Mouse (Mus musculus) limb, embryonic 15.5 days (tissue): ENCODE results near the gene Pcare. TPM values are rescaled to one million over a fixed set of nuclear protein-coding genes. Genes with fewer than 3 reads are reported as not detected.
A peak's percentile ranks its signal among the peaks of the same experiment; 100 is the strongest.

Experiments
- ATAC-seq: fragments of 200-750 bp; cut with Nextera tagmentation; 2 replicates; pipeline ENCODE4 v1.8.0; 2017; ENCODE audit warnings: low read depth, moderate TSS enrichment; ENCODE audit not compliant: insufficient number of reproducible peaks, low FRiP score, low TSS enrichment
- H3K27ac ChIP-seq: fragments of 300-500 bp; sonication (generic); 2 replicates; pipeline ENCODE4 v1.5.1; 2015; ENCODE audit warnings: moderate library complexity, mild to moderate bottlenecking, inconsistent platforms
- H3K27me3 ChIP-seq: fragments of 300-500 bp; sonication (generic); 2 replicates; pipeline ENCODE4 v1.6.1; 2015; ENCODE audit warnings: inconsistent platforms
- H3K36me3 ChIP-seq: fragments of 300-500 bp; sonication (generic); 2 replicates; pipeline ENCODE4 v1.6.1; 2015; ENCODE audit warnings: inconsistent platforms
- H3K4me1 ChIP-seq: fragments of 300-500 bp; sonication (generic); 2 replicates; pipeline ENCODE4 v1.6.1; 2015; ENCODE audit warnings: inconsistent platforms
- H3K4me2 ChIP-seq: fragments of 300-500 bp; sonication (generic); 2 replicates; pipeline ENCODE4 v1.6.1; 2015; ENCODE audit warnings: mild to moderate bottlenecking, inconsistent platforms
- H3K4me3 ChIP-seq: fragments of 300-500 bp; sonication (generic); 2 replicates; pipeline ENCODE4 v1.5.1; 2015; ENCODE audit warnings: mild to moderate bottlenecking, inconsistent platforms
- H3K9ac ChIP-seq: fragments of 300-500 bp; sonication (generic); 2 replicates; pipeline ENCODE4 v1.6.1; 2015; ENCODE audit warnings: inconsistent platforms
- H3K9me3 ChIP-seq: fragments of 300-500 bp; sonication (generic); 2 replicates; pipeline ENCODE4 v1.6.1; 2016; ENCODE audit warnings: inconsistent platforms
- WGBS: fragments of 180-500 bp; shearing (Covaris S2); methylation state at CpG from one replicate; pipeline ENCODE4 v1.1.7; 2015; 5-methylcytosine and 5-hydroxymethylcytosine counted together
- polyA plus RNA-seq: library from polyadenylated mRNA; unstranded; fragments of >200 nt; fragmentation: Nextera tagmentation; extraction: Ambion mirVana; gene quantifications from 2 replicates; pipeline ENCODE4 v1.2.1, GENCODE M21; 2015

Gene Pcare
- polyA plus RNA-seq, 1 experiment from 2014 or later = not detected

GRCm38 (mm10) chr17:71720434-71720833 is 32.3 kb downstream of the Pcare start:
- H3K27ac ChIP-seq = no peak overlapping the region
- no peaks in the 10 kb centered on the region for H3K4me1 ChIP-seq
- no peaks in the 10 kb centered on the region for H3K36me3 ChIP-seq
- no peaks in the 10 kb centered on the region for H3K9me3 ChIP-seq
- H3K4me2 ChIP-seq = no peak overlapping the region
- no peak for ATAC-seq
- no peaks in the 10 kb centered on the region for H3K27me3 ChIP-seq
- H3K9ac ChIP-seq = no peak overlapping the region
- H3K4me3 ChIP-seq = no peak overlapping the region

- no peak overlapping the region for H3K9ac ChIP-seq
- no peak overlapping the region for H3K4me2 ChIP-seq
- no peaks in the 10 kb centered on the region for H3K27me3 ChIP-seq
- ATAC-seq = no peak
- H3K36me3 ChIP-seq = no peaks in the 10 kb centered on the region
- WGBS = 87% methylated on average over 8 of the region's 8 CpGs
- H3K4me1 ChIP-seq = no peaks in the 10 kb centered on the region
- H3K4me3 ChIP-seq = no peak overlapping the region
- no peaks in the 10 kb centered on the region for H3K9me3 ChIP-seq
- no peak overlapping the region for H3K27ac ChIP-seq
Observed at GRCm38 (mm10) chr17:71717881-71718625, 34.6 kb downstream of the Pcare start.

- no peaks in the 10 kb centered on the region for H3K36me3 ChIP-seq
- H3K4me1 ChIP-seq = no peaks in the 10 kb centered on the region
- no peak overlapping the region for H3K4me3 ChIP-seq
- H3K9ac ChIP-seq = no peak overlapping the region
- no peak for ATAC-seq
- H3K27ac ChIP-seq = no peak overlapping the region
- no peaks in the 10 kb centered on the region for H3K9me3 ChIP-seq
- 76% methylated on average over 3 of the region's 3 CpGs for WGBS
- no peak overlapping the region for H3K4me2 ChIP-seq
- no peaks in the 10 kb centered on the region for H3K27me3 ChIP-seq
Observed at GRCm38 (mm10) chr17:71715034-71715433, 37.7 kb downstream of the Pcare start.

- H3K4me1 ChIP-seq = no peaks in the 10 kb centered on the region
- H3K9ac ChIP-seq = no peak overlapping the region
- H3K36me3 ChIP-seq = no peaks in the 10 kb centered on the region
- H3K4me2 ChIP-seq = no peak overlapping the region
- H3K9me3 ChIP-seq = no peaks in the 10 kb centered on the region
- no peak for ATAC-seq
- no peaks in the 10 kb centered on the region for H3K27me3 ChIP-seq
- 69% methylated on average over 6 of the region's 6 CpGs for WGBS
- H3K4me3 ChIP-seq = no peak overlapping the region
- no peak overlapping the region for H3K27ac ChIP-seq
Observed at GRCm38 (mm10) chr17:71712279-71712678, 40.4 kb downstream of the Pcare start.

- 52% methylated on average over 4 of the region's 4 CpGs for WGBS
- Histone ChIP-seq H3K4me2 (no peak overlapping the region), H3K4me3 (no peak overlapping the region), H3K27me3 (no peaks in the 10 kb centered on the region), H3K27ac (no peak overlapping the region), H3K36me3 (no peaks in the 10 kb centered on the region), H3K9ac (no peak overlapping the region), H3K9me3 (no peaks in the 10 kb centered on the region), H3K4me1 (no peaks in the 10 kb centered on the region)
- no peak for ATAC-seq
Observed at GRCm38 (mm10) chr17:71707715-71708114, 45.0 kb downstream of the Pcare start.

- H3K4me1 ChIP-seq = no peaks in the 10 kb centered on the region
- no peaks in the 10 kb centered on the region for H3K36me3 ChIP-seq
- 76% methylated on average over 14 of the region's 14 CpGs for WGBS
- H3K4me2 ChIP-seq = no peak overlapping the region
- no peak overlapping the region for H3K27ac ChIP-seq
- no peak for ATAC-seq
- H3K4me3 ChIP-seq = no peak overlapping the region
- no peak overlapping the region for H3K9ac ChIP-seq
- 0 out of 2 replicates have a peak, but pooled peaks cover under 1% of the 10 kb centered on the region for H3K27me3 ChIP-seq
- H3K9me3 ChIP-seq = no peaks in the 10 kb centered on the region
Observed at GRCm38 (mm10) chr17:71705550-71706480, 46.9 kb downstream of the Pcare start.

- Histone ChIP-seq H3K4me1 (no peaks in the 10 kb centered on the region), H3K27me3 (0 out of 2 replicates have a peak, but pooled peaks cover 2% of the 10 kb centered on the region), H3K36me3 (no peaks in the 10 kb centered on the region), H3K27ac (no peak overlapping the region), H3K9ac (no peak overlapping the region), H3K4me3 (no peak overlapping the region), H3K4me2 (no peak overlapping the region), H3K9me3 (no peaks in the 10 kb centered on the region)
- 85% methylated on average over 1 of the region's 1 CpGs for WGBS
- ATAC-seq = no peak
Observed at GRCm38 (mm10) chr17:71705113-71705512, 47.6 kb downstream of the Pcare start.

GRCm38 (mm10) chr17:71698619-71698956 is 54.1 kb downstream of the Pcare start:
- no peak overlapping the region for H3K9ac ChIP-seq
- H3K36me3 ChIP-seq = no peaks in the 10 kb centered on the region
- H3K27ac ChIP-seq = no peak overlapping the region
- no peak for ATAC-seq
- no peak overlapping the region for H3K4me2 ChIP-seq
- WGBS = 83% methylated on average over 11 of the region's 11 CpGs
- H3K4me3 ChIP-seq = no peak overlapping the region
- no peaks in the 10 kb centered on the region for H3K4me1 ChIP-seq
- peaks cover 2% of the 10 kb centered on the region; the same call in 1 of the 2 replicates for H3K27me3 ChIP-seq
- H3K9me3 ChIP-seq = no peaks in the 10 kb centered on the region

GRCm38 (mm10) chr17:71697896-71698618 is 54.6 kb downstream of the Pcare start:
- no peak overlapping the region for H3K9ac ChIP-seq
- peaks cover 2% of the 10 kb centered on the region; the same call in 1 of the 2 replicates for H3K27me3 ChIP-seq
- WGBS = 76% methylated on average over 11 of the region's 11 CpGs
- no peak overlapping the region for H3K4me3 ChIP-seq
- no peak overlapping the region for H3K4me2 ChIP-seq
- no peaks in the 10 kb centered on the region for H3K36me3 ChIP-seq
- no peaks in the 10 kb centered on the region for H3K9me3 ChIP-seq
- ATAC-seq = no peak
- H3K4me1 ChIP-seq = no peaks in the 10 kb centered on the region
- no peak overlapping the region for H3K27ac ChIP-seq

- Histone ChIP-seq H3K4me3 (no peak overlapping the region), H3K9me3 (no peaks in the 10 kb centered on the region), H3K36me3 (no peaks in the 10 kb centered on the region), H3K27me3 (peaks cover 2% of the 10 kb centered on the region; the same call in 1 of the 2 replicates), H3K4me2 (no peak overlapping the region), H3K4me1 (no peaks in the 10 kb centered on the region; the same call in 1 of the 2 replicates), H3K9ac (no peak overlapping the region), H3K27ac (no peak overlapping the region)
- 78% methylated on average over 5 of the region's 5 CpGs for WGBS
- ATAC-seq = 0 out of 2 replicates have a peak, but pooled peaks have one; percentile 20
Observed at GRCm38 (mm10) chr17:71696396-71696795, 56.3 kb downstream of the Pcare start.

- Histone ChIP-seq H3K4me1 (no peaks in the 10 kb centered on the region; the same call in 1 of the 2 replicates), H3K4me2 (no peak overlapping the region), H3K4me3 (no peak overlapping the region), H3K36me3 (no peaks in the 10 kb centered on the region), H3K27me3 (peaks cover 2% of the 10 kb centered on the region; the same call in 1 of the 2 replicates), H3K27ac (no peak overlapping the region), H3K9me3 (no peaks in the 10 kb centered on the region), H3K9ac (no peak overlapping the region)
- WGBS = 62% methylated on average over 15 of the region's 15 CpGs
- no peak for ATAC-seq
Observed at GRCm38 (mm10) chr17:71695716-71696315, 56.9 kb downstream of the Pcare start.
